Mouse (Mus musculus) yolk sac, embryonic 10.5 days (tissue): ENCODE data around the gene Ttc28.

ENCODE experiments used
- DNase-seq: peaks from one replicate; pipeline ENCODE4 v3.0.0-alpha.2; 2017; ENCODE audit warnings: low spot score

The Ttc28 gene

GRCm38 (mm10) chr5:110960067-110960466, 80.5 kb downstream of the Ttc28 start:
- DNase-seq: no peak

- DNase-seq: no peak
Observed at GRCm38 (mm10) chr5:110960890-110961289, 81.3 kb downstream of the Ttc28 start.

GRCm38 (mm10) chr5:110967483-110968055, 88.0 kb downstream of the Ttc28 start:
- no peak for DNase-seq

GRCm38 (mm10) chr5:110968566-110968965, 89.0 kb downstream of the Ttc28 start:
- no peak for DNase-seq

GRCm38 (mm10) chr5:110970162-110970780, 90.7 kb downstream of the Ttc28 start:
- no peak for DNase-seq

- no peak for DNase-seq
Observed at GRCm38 (mm10) chr5:110976721-110977120, 97.1 kb downstream of the Ttc28 start.

GRCm38 (mm10) chr5:110977796-110978195, 98.2 kb downstream of the Ttc28 start:
- no peak for DNase-seq

- DNase-seq: peak; percentile 75
Observed at GRCm38 (mm10) chr5:110978461-110978860, 98.9 kb downstream of the Ttc28 start.

- DNase-seq: peak; percentile 39
Observed at GRCm38 (mm10) chr5:110979011-110979860, 99.6 kb downstream of the Ttc28 start.

- DNase-seq: peak; percentile 36
Observed at GRCm38 (mm10) chr5:110979861-110980346, 100.3 kb downstream of the Ttc28 start.

GRCm38 (mm10) chr5:110980576-110980975, 101.0 kb downstream of the Ttc28 start:
- DNase-seq: no peak

GRCm38 (mm10) chr5:110982436-110982835, 102.8 kb downstream of the Ttc28 start:
- DNase-seq: no peak

GRCm38 (mm10) chr5:110984136-110984681, 104.6 kb downstream of the Ttc28 start:
- no peak for DNase-seq

- no peak for DNase-seq
Observed at GRCm38 (mm10) chr5:110996835-110997539, 117.4 kb downstream of the Ttc28 start.

- no peak for DNase-seq
Observed at GRCm38 (mm10) chr5:110997692-110998091, 118.1 kb downstream of the Ttc28 start.

- DNase-seq: no peak
Observed at GRCm38 (mm10) chr5:110998298-110998697, 118.7 kb downstream of the Ttc28 start.

GRCm38 (mm10) chr5:111000953-111001352, 121.3 kb downstream of the Ttc28 start:
- DNase-seq: no peak

- DNase-seq: no peak
Observed at GRCm38 (mm10) chr5:111003220-111003619, 123.6 kb downstream of the Ttc28 start.

GRCm38 (mm10) chr5:111003750-111004149, 124.1 kb downstream of the Ttc28 start:
- DNase-seq: no peak

GRCm38 (mm10) chr5:111006272-111007135, 126.9 kb downstream of the Ttc28 start:
- DNase-seq: no peak

- DNase-seq: no peak
Observed at GRCm38 (mm10) chr5:111007136-111007500, 127.5 kb downstream of the Ttc28 start.
